Mouse (Mus musculus): ENCODE results near the gene Tent5b.

GRCm38 (mm10) chr4:133496738-133497445 is 17.0 kb downstream of the Tent5b start:
- TF ChIP-seq CTCF (IDR thresholded peaks at IDR 0.05; ENCODE audit: extremely low read depth, insufficient read length, insufficient replicate concordance, low read depth, low read length) = no peak
- no peak for TF ChIP-seq POLR2A (IDR thresholded peaks at IDR 0.05; ENCODE audit: low read depth, low read length)

Data from small intestine, adult 2 months (tissue).